Mouse (Mus musculus) stomach, embryonic 15.5 days (tissue): ENCODE measurements around the gene Selenon. TPM values are rescaled to one million over a fixed set of nuclear protein-coding genes. Genes with fewer than 3 reads are reported as not detected.
"Not testable (repeated sequence)": the region's sequence is repeated elsewhere in the genome, so short reads cannot be mapped to it uniquely, and the experiment has no call there.

Experiments
- ATAC-seq: fragments of 200-750 bp; cut with Nextera tagmentation; 2 replicates; pipeline ENCODE4 v1.8.0; 2017; ENCODE audit warnings: low read depth, moderate number of reproducible peaks, moderate TSS enrichment; ENCODE audit not compliant: insufficient read depth, low FRiP score
- H3K27ac ChIP-seq: fragments of 300-500 bp; sonication (generic); 2 replicates; pipeline ENCODE4 v1.5.1; 2015; ENCODE audit warnings: mild to moderate bottlenecking, inconsistent platforms
- H3K27me3 ChIP-seq: fragments of 300-500 bp; sonication (generic); replicated peaks from 2 replicates; pipeline ENCODE4 v1.6.1; 2015; ENCODE audit warnings: inconsistent platforms
- H3K36me3 ChIP-seq: fragments of 300-500 bp; sonication (generic); 2 replicates; pipeline ENCODE4 v1.6.1; 2015; ENCODE audit warnings: inconsistent platforms
- H3K4me1 ChIP-seq: fragments of 300-500 bp; sonication (generic); 2 replicates; pipeline ENCODE4 v1.6.1; 2015; ENCODE audit warnings: inconsistent platforms
- H3K4me2 ChIP-seq: fragments of 300-500 bp; sonication (generic); 2 replicates; pipeline ENCODE4 v1.6.1; 2015; ENCODE audit warnings: mild to moderate bottlenecking, inconsistent platforms
- H3K4me3 ChIP-seq: fragments of 300-500 bp; sonication (generic); replicated peaks from 2 replicates; pipeline ENCODE4 v1.5.1; 2015; ENCODE audit warnings: inconsistent platforms
- H3K9ac ChIP-seq: fragments of 300-500 bp; sonication (generic); 2 replicates; pipeline ENCODE4 v1.6.1; 2015; ENCODE audit warnings: inconsistent platforms
- H3K9me3 ChIP-seq: fragments of 300-500 bp; sonication (generic); 2 replicates; pipeline ENCODE4 v1.6.1; 2016; ENCODE audit warnings: inconsistent platforms
- WGBS: fragments of 180-500 bp; shearing (Covaris S2); methylation state at CpG from one replicate; pipeline ENCODE4 v1.1.7; 2015; 5-methylcytosine and 5-hydroxymethylcytosine counted together
- polyA plus RNA-seq: library from polyadenylated mRNA; unstranded; fragments of >200 nt; fragmentation: Nextera tagmentation; extraction: Ambion mirVana; gene quantifications from 2 replicates; pipeline ENCODE4 v1.2.1, GENCODE M21; 2015

The Selenon gene
- polyA plus RNA-seq, 1 experiment from 2014 or later, result 33.0 TPM

GRCm38 (mm10) chr4:134514309-134514930 is 37.5 kb downstream of the Selenon start:
- no peaks in the 10 kb centered on the region for H3K9me3 ChIP-seq
- H3K4me1 ChIP-seq, result peaks cover 22% of the 10 kb centered on the region
- 85% methylated on average over 11 of the region's 11 CpGs for WGBS
- H3K36me3 ChIP-seq, result no peaks in the 10 kb centered on the region
- H3K4me2 ChIP-seq, result no peak overlapping the region
- H3K9ac ChIP-seq, result 0 out of 2 replicates have a peak overlapping the region, but pooled peaks have one; percentile 1
- H3K27ac ChIP-seq, result peak overlapping the region; percentile 26; the same call in 1 of the 2 replicates
- H3K4me3 ChIP-seq, result no peak overlapping the region
- no peak for ATAC-seq
- H3K27me3 ChIP-seq, result no peaks in the 10 kb centered on the region

DNA sequence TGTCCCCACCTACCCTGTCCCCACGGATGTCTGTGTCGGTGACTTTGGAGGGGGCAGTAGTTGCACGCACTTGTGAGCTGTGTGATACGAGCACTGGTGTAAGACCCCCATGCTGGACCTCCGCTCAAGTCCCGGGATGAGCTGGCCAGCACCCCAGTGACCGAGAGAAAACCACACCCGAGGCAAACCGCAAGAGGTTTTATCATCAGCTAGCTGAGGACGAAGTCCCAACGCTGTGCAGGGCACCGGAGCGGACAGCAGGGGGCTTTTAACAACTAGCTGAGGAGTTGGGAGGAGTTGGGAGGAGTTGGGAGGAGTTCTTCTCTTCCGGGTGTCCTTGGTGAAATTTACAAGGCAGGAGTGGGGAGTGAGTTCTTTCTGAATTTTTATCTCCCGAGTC is 39.2 kb downstream of the Selenon start:
- no peak overlapping the region for H3K9ac ChIP-seq
- 13% methylated on average over 15 of the region's 15 CpGs for WGBS
- peak overlapping the region; percentile 53 for H3K4me2 ChIP-seq
- no peak for ATAC-seq
- H3K9me3 ChIP-seq, result no peaks in the 10 kb centered on the region
- H3K4me3 ChIP-seq, result peak overlapping the region; percentile 20; the same call in 1 of the 2 replicates
- H3K4me1 ChIP-seq, result peaks cover 22% of the 10 kb centered on the region
- no peaks in the 10 kb centered on the region for H3K36me3 ChIP-seq
- H3K27me3 ChIP-seq, result no peaks in the 10 kb centered on the region
- H3K27ac ChIP-seq, result no peak overlapping the region

- H3K4me2 ChIP-seq, result peak overlapping the region; percentile 97
- H3K27ac ChIP-seq, result no peak overlapping the region
- H3K9me3 ChIP-seq, result no peaks in the 10 kb centered on the region
- peaks cover 15% of the 10 kb centered on the region for H3K4me1 ChIP-seq
- no peak for ATAC-seq
- 64% methylated on average over 6 of the region's 6 CpGs for whole genome bisulfite sequencing
- no peaks in the 10 kb centered on the region for H3K36me3 ChIP-seq
- no peaks in the 10 kb centered on the region for H3K27me3 ChIP-seq
- no peak overlapping the region for H3K9ac ChIP-seq
- peak overlapping the region; percentile 68 for H3K4me3 ChIP-seq
These were observed 40.2 kb downstream of the Selenon start for GRCm38 (mm10) chr4:134511730-134512129.

- Histone ChIP-seq H3K27me3 (no peaks in the 10 kb centered on the region), H3K4me1 (peaks cover 15% of the 10 kb centered on the region), H3K27ac (peak within 1 kb of the TSS; percentile 44; the same call in 1 of the 2 replicates), H3K4me2 (peak within 1 kb of the TSS; percentile 97), H3K9me3 (no peaks in the 10 kb centered on the region), H3K9ac (peak within 1 kb of the TSS; percentile 63), H3K4me3 (peak within 1 kb of the TSS; percentile 68), H3K36me3 (no peaks in the 10 kb centered on the region)
- under 1% methylated on average over 42 of the region's 42 CpGs for WGBS
- ATAC-seq, result peak; percentile 91
These were observed 41.0 kb downstream of the Selenon start, which contains the start of gene Aunip for GRCm38 (mm10) chr4:134510845-134511411. Gene Aunip, plus strand, starts transcription at chr4:134510999.

DNA sequence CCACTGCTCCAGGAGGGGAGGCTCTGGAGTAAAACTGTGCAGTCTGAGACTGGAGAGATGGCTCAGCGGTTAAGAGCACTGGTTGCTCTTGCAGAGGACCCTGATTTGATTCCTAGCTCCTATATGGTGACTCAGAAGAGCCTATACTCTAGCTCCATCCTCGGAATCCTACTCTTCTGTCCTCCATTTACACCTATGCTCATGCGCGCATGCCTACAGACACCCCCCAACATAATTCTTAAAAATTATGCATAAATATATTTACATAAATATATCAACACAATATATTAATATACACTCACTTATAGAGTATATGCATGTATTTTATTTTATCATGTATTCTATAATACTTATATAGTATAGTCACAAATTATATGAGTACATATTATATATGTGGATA is 41.6 kb downstream of the Selenon start:
- Histone ChIP-seq H3K4me1 (peaks cover 15% of the 10 kb centered on the region), H3K27me3 (no peaks in the 10 kb centered on the region), H3K36me3 (no peaks in the 10 kb centered on the region), H3K4me2 (peak overlapping the region; percentile 97), H3K4me3 (no peak overlapping the region), H3K9me3 (no peaks in the 10 kb centered on the region), H3K27ac (no peak overlapping the region), H3K9ac (no peak overlapping the region)
- WGBS, result 82% methylated on average over 4 of the region's 4 CpGs
- no peak for ATAC-seq

DNA sequence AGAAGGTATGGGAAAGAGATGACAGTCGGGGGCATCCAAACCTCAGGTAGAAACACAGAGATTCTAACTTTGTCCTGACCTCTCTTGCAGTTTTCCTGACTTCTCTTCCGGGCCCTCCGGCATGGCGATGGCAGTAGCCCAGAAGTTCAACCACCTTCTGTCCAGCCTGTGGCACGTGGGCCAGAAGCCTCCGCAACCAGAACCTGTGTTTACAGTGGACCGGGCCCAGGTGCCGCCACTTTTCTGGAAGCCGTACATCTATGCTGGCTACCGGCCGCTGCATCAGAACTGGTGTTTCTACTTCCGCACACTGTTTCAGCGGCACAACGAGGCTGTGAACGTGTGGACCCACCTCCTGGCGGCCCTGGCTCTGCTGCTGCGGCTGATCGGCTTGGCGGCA is 45.3 kb downstream of the Selenon start:
- no peak overlapping the region for H3K4me3 ChIP-seq
- WGBS, result 86% methylated on average over 19 of the region's 19 CpGs
- no peak for ATAC-seq
- H3K9me3 ChIP-seq, result no peaks in the 10 kb centered on the region
- no peaks in the 10 kb centered on the region for H3K27me3 ChIP-seq
- no peaks in the 10 kb centered on the region for H3K36me3 ChIP-seq
- H3K4me2 ChIP-seq, result no peak overlapping the region
- H3K27ac ChIP-seq, result no peak overlapping the region
- no peak overlapping the region for H3K9ac ChIP-seq
- no peaks in the 10 kb centered on the region for H3K4me1 ChIP-seq

DNA sequence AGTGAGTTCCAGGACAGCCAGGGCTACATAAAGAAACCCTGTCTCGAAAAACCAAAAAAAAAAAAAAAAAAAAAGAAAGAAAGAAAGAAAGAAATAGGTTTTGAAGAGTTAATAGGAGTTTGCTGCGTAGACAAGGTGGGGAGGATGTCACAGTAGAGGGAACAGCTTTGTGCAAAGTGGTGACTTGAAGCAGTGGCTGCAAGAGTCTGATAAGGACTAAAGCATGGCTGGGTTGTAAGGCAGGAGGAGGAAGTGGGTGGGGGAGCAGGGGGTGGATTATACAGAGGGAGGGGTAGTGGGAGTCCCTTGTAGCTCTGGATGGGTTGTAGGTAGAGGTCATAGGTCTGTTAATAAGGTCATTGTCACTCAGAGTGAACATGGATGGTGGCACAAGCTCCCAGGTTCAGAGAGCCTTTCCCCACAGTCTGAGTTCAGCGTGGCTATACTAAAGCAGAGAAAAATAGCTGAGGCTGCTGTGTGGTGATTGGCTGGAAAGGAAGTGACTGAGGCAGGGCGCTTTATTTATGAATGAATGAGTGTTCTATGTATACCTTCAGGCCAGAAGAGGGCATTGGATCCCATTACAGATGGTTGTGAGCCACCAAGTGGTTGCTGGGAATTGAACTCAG is 45.9 kb downstream of the Selenon start:
- Histone ChIP-seq H3K9ac (no peak overlapping the region), H3K4me1 (no peaks in the 10 kb centered on the region), H3K4me2 (no peak overlapping the region), H3K4me3 (no peak overlapping the region), H3K36me3 (no peaks in the 10 kb centered on the region), H3K27ac (no peak overlapping the region), H3K9me3 (no peaks in the 10 kb centered on the region), H3K27me3 (no peaks in the 10 kb centered on the region)
- 68% methylated on average over 3 of the region's 4 CpGs for WGBS
- peak; percentile 32; the same call in 1 of the 2 replicates for ATAC-seq

DNA sequence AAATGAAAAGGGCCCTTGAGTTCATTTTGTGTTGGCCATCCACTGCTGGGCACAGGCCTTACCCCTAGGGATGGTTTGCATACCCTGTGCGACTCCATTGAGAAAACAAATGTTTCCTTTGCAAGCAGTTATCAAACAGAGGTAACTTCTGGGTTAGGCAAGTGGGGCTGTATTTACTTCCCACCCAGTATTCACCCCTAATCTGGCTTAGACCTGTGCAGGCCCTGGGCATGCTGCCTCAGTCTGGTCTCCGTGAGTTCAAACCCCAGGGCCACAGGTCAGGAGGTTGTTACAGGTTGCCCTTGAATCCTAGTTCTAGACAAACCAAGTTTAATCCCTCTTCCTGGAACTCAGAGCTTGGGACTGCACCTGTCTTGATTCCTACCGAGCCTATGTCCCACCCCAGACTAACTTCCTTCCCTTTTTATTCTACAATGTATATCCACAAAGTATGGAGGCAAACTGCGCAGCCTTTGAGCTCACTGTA is 46.6 kb downstream of the Selenon start:
- H3K9me3 ChIP-seq, result no peaks in the 10 kb centered on the region
- H3K27me3 ChIP-seq, result no peaks in the 10 kb centered on the region
- H3K27ac ChIP-seq, result no peak overlapping the region
- no peak overlapping the region for H3K4me3 ChIP-seq
- no peaks in the 10 kb centered on the region for H3K4me1 ChIP-seq
- H3K36me3 ChIP-seq, result no peaks in the 10 kb centered on the region
- H3K4me2 ChIP-seq, result no peak overlapping the region
- no peak overlapping the region for H3K9ac ChIP-seq
- WGBS, result 78% methylated on average over 4 of the region's 4 CpGs
- ATAC-seq, result no peak

DNA sequence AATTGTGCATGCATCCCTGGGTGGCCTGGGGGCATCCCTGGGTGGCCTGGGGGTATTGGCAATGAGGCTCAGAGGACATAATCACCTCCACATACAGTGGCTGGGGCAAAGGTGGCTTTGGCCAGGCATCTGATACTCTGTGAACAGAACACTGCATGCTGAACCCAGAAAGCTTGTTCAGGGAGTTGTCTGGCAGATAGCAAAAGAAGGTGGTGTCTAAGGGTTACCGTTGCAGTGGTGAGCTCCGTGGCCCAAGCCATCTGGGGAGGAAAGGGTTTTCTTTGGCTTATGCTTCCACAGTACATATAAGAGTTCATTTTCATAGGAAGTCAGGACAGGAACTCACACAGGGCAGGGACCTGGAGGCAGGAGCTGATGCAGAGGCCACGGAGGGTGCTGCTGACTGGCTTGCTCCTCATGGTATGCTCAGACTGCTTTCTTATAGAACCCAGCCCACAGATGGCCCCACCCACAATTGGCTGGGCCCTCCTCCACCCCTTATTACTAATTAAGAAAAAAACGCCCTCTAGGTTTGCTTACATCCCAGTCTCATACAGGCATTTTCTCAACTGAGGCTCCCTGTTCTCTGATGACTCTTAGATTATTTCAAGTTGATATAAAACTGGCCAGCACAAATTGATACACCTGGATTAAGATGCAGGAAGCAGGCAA is 48.1 kb downstream of the Selenon start:
- Histone ChIP-seq H3K9me3 (no peaks in the 10 kb centered on the region), H3K27me3 (no peaks in the 10 kb centered on the region), H3K36me3 (no peaks in the 10 kb centered on the region), H3K4me3 (no peak overlapping the region), H3K4me2 (no peak overlapping the region), H3K9ac (no peak overlapping the region), H3K4me1 (no peaks in the 10 kb centered on the region), H3K27ac (no peak overlapping the region)
- ATAC-seq, result no peak
- 81% methylated on average over 4 of the region's 4 CpGs for WGBS

GRCm38 (mm10) chr4:134501095-134501494 is 50.9 kb downstream of the Selenon start:
- no peaks in the 10 kb centered on the region for H3K9me3 ChIP-seq
- no peak overlapping the region for H3K4me3 ChIP-seq
- H3K4me1 ChIP-seq, result peaks cover 16% of the 10 kb centered on the region
- no peak overlapping the region for H3K9ac ChIP-seq
- WGBS, result 88% methylated on average over 6 of the region's 6 CpGs
- no peaks in the 10 kb centered on the region for H3K27me3 ChIP-seq
- H3K4me2 ChIP-seq, result no peak overlapping the region
- H3K36me3 ChIP-seq, result no peaks in the 10 kb centered on the region
- H3K27ac ChIP-seq, result no peak overlapping the region
- ATAC-seq, result no peak

GRCm38 (mm10) chr4:134498983-134499382 is 53.0 kb downstream of the Selenon start:
- not testable (repeated sequence) for H3K4me2 ChIP-seq

More at GRCm38 (mm10) chr4:134498983-134499382, 53.0 kb downstream of the Selenon start:
- H3K36me3 ChIP-seq, H3K9me3 ChIP-seq, H3K27me3 ChIP-seq, H3K27ac ChIP-seq, ATAC-seq, H3K4me3 ChIP-seq, H3K9ac ChIP-seq: not testable (repeated sequence)
- H3K4me1 ChIP-seq, result peaks cover 26% of the 10 kb centered on the region
- 84% methylated on average over 6 of the region's 6 CpGs for WGBS
